Mouse (Mus musculus): ENCODE measurements at regions not wholly inside any gene's neighbourhood (a gene's known extent, or its start where the extent isn't known, plus 50 kb on each side); places are given as distances from the start of the nearest gene placed in this dataset.

DNA sequence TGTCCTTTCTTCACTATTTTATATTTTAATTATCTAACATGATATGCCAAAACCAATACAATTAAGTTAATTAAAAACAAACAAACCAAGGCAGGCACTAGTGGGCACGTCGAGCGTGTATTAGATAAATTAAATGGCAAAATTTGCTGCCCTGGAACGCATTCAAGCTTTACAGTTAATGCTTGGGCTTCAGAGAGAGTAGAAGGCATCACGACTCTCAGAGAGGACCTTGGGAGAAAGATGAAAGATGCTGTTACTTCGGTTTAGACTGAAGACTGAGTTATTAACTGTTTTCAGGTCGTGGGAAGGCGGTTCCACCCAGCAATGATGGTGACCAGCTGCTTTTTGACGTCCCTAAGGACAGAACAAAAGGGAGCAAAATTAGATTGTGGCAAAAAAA, 71.7 kb upstream of the Boc start:
- DNase-seq (ENCODE audit: low spot score) = no peak

DNA sequence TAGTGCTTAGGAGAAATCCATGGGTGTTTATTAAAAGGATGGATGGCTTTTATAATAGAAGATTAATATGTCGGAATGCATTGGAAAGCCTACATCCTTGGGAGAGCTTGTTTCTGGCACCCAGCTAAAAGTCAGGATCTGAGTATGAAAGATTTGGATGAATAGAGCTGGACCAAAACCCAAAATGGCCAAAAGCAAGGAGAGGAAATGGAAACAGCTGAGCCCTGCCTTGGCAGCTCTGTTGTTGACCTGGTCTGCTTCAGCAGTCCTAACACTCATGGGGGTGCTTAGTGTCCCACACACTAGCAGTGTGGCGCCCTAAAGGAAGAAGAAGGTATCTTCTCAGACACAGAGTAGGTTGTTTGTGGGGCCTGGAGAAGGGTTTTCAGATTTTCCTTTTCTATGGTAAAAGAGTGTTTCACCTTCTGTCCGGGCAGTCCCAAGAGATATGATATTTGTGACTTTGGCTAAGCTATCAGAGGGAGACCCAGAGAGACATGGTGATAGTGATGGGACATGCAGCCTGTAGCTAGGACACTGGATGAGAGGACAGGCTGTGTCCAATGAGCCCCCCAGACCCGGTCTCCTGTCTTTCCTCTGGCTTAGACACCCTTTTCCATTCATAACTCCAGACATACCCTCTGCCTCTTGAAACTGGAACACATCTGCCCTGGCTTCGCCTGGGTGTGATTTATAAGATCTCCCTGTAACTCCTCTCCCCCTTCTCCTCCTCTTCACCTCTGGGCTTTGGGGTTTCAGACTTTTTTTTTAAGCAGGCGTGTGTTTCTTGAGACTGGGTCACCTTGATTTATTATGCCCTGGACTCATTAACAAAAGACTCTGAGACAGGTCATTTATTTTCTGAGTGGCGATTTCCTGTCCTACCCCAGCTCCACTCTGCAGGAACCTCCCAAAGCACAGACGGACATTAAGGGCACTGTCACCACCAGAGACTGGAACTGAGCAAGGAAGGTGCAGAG, 70.9 kb upstream of the Boc start:
- DNase-seq (ENCODE audit: low spot score) = no peak

DNA sequence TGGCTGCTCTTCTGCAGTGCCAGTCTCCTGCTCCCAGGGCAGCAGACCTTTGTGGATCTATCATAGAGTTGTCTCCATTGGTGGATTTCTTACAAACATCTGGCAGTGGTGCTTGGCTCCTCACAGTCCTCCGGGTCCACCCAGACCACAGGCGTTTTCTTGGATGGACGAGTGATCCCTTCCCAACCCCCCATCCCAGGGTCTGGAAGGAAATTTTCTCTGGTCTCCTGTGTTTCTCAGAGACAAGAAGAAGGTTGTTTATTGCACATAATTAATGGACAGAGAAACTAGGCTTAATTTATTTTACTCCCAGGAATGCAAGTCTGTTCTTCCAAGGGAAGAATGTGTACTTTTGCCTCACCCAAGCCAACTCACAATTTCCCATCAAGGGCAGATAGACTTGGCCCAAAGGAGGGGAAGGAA, 67.2 kb upstream of the Boc start:
- peak; percentile 51 for DNase-seq (ENCODE audit: low spot score)

DNA sequence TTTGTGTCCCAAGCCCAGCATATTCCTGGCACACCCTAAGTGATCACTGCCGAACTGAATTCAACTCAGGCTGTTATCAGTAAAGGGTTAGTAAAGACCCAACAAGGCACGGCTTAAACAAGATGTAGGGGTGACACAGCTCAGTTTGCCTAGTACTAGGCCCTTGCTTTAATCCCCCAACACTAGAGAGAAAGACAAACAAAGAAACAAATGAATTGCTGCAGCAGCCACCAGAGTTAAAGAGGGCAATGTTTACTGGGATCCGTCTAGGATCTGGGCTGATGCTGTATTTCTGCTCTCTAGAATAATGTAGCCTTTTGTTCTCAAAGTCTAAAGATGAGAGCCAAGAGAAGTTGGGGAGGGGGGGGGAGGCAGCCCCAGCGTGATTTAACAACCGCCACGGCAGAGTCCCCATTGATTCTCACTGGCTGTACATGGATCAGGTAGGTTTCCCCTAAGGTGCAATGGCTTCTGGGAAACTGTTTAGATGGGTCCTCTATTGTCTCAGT, 66.5 kb upstream of the Boc start:
- no peak for DNase-seq (ENCODE audit: low spot score)

DNA sequence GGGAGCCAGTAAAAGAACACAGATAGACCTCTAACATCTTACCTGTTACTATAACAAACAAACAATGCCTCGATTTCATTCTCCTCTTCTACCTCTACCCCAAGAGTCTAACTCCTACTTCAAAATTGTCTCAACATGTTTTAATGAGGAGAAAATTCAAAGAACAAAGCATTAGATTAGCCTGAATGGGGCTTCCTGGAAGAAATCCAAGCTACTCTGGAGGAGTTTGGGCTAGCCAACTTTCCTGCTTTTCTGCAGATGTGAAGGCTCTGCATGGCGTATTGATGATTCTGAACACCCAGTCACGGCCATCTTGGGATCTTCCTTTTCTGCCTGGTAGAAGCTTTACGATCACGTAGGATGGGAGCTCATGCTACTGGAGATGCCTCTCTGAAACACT, 62.9 kb upstream of the Boc start:
- no peak for DNase-seq (ENCODE audit: low spot score)

DNA sequence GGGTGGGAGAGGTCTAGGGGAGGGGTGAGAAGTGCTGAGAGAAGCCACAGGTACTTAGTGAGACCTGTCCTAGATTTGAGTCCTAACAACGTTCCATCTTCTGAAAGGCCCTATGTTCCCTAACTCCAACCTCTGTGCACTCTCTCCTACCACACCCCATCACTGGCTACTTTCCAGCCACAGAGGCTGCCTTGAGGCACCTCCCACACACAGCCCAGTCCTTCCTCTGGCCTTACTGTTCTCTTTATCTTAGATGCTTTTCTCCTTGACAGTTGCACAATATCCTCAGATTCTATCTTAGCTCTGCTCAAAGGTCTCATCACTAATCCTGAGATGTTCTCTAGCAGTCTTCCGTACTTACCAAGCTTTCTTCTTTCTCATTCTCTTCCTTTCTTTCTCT, 61.8 kb upstream of the Boc start:
- DNase-seq (ENCODE audit: low spot score) = peak; percentile 44

DNA sequence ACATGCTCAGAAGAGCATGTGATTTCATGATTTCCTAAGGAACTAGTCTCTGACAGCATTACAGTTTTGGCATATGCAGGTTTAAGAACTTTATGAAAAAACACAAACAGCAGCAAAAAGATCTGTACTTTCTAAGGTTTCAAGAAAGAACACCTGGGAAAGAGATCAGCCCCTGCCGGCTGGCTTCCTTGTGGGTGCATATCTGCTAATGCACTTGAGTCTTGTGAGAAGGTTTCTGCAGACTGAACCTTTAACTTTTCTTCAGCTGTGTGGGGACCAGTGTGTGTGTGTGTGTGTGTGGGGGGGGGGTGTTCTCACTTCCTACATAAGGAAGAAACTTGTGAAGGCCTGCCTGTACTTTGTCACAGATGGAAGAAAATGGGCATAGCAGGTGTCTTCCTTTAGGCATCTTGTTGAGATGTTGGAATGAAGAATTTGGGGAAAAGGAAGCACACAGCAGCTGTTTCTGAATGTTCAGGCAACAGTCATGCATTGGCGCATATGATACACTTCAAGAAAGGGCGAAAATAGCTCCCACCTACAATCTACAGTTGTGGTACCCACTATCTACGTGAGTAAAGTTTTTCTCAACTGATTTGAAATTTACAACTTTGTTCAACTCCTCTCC, 60.9 kb upstream of the Boc start:
- DNase-seq (ENCODE audit: low spot score) = peak; percentile 55

DNA sequence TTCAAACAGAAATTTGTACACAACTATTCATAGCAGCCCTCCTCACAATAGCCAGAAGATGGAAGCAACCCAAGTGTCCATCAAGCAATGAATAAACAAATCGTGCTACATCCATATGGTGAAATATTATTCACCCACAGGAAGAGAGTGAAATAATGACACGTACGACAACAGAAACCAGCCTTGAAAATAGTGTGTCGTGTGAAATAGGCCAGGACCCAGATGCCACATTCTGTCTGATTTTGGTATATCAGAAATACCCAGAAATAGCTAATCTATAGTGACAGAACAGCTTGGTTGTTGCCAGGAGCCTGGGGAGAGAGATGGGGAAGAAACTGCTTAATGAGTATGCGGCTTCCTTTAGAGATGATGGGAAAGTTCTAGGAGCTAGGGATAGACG, 58.3 kb upstream of the Boc start:
- no peak for DNase-seq (ENCODE audit: low spot score)

DNA sequence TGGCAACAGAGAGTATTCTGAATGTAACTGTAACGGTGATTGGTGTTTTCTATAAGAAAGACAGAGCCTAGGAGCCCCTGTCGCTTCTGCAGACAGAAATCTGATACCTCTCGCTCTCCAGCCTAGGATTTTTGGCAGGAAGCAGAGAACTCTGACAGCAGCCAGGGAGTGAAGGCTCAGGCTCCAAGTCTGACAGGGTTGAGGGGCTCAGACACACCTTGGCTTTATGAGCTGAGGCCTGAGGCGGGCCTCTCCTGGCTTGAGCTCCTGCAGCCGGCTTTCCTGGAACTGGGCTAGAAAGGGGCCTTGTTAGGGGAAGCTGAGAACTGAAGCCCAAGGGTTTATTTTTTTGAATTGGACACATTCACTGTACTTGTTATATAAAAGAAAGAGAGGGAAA, 57.7 kb upstream of the Boc start:
- DNase-seq (ENCODE audit: low spot score) = peak; percentile 21

DNA sequence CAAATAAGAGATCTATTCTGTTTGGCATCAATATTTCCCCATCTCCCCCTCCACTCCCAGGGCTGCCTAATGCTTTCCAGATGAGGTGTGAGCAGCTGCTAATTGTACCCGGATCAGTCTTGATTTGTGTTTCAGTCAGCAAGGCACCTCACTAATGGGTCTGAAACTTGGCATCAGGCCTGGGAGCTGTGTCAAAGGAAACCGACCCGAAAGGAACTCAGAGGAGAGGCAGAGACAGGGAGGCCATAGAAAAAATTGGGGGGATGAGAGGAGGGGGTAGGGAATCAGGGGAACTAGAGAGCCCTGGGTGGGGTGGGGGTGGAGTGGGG, 57.1 kb upstream of the Boc start:
- DNase-seq (ENCODE audit: low spot score) = no peak

DNA sequence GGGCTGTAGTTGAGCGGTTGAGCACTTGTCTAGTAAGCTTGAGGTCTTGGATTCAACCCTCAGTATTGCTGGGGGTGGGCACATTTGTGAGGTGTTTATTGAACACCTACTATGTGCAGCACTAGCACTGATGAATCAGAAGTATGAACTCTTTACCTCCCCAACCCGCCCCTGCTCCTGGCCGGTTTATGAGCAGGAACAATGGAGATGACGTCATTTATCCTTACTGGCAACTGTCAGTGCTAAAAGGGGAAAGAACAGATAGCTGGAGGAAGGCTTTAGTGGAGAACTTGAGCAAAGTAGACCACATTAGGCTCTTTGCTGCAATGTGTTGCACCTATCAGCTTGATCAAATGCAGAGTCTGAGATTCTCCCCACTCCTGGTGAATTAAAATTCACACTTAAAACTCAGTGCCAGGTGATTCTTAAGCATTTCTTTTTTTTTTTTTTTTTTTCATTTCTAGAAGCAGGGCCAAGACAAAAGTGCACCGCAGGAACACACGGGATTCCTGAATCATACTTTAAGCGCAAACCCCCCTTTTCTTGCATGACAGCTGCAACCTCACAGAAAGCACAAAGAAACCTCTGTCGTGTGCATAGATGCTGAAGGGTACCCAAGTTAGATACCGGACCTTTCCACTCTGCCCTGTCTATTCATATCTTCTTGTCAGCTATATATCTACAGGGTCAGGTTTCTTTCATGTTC, 56.6 kb upstream of the Boc start:
- DNase-seq (ENCODE audit: low spot score) = no peak

DNA sequence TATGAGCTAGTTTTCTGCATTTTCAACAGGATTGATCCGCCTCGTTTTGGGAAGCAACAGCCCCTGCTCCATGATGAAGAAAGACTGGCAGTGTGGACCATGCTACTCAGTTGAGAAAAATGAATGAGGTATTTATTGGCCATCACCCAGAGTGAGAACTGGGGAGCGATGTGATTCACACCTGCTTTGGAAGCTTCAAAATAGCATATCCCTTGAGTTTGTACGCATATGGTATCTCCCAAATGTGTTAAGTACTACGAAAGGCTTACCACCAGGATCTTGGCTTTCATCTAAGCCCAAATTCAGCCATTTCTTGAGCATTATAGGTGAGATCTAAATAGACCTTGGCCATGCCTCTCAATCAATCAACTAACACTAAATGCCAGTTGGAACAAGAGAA, 55.5 kb upstream of the Boc start:
- DNase-seq (ENCODE audit: low spot score) = no peak

DNA sequence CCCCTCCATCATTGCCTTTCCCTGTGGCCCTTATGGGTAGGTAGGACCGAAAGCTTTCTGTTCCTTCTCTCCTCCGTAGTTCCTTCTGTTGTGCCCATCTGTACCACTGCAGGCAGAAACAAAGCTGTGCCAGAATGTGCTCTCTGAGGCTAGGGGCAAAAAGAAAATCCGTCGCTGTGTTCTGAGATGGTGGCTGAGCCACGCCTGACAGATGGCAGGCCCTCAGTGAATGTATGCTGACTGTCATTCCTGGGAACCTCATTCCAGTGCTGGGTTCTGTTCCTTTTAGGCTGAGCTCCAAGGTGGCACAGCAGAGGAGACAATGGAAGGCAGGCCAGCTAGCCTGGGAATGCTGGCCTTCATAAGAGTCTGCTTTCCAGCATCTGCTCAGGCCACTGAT, 54.0 kb upstream of the Boc start:
- DNase-seq (ENCODE audit: low spot score) = no peak

DNA sequence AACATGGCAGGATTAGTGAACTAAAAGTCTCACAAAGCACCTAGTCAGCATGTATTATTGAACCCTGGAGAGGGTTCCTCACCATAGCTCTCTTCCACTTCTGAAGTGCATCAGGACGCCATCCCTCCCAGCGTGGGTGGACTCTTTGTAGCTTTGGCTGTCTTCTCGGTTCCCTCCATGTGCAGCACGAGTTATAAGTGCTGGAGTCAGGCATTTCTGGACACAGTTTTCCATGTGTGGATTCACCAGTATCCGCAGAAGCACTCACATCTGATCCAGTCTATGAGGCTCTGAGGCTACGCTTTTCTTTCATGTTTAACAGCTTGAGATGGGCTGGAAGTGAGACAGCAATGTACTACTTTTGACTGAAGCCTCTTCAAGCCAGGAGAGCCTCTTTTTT, 52.8 kb upstream of the Boc start:
- no peak for DNase-seq (ENCODE audit: low spot score)

DNA sequence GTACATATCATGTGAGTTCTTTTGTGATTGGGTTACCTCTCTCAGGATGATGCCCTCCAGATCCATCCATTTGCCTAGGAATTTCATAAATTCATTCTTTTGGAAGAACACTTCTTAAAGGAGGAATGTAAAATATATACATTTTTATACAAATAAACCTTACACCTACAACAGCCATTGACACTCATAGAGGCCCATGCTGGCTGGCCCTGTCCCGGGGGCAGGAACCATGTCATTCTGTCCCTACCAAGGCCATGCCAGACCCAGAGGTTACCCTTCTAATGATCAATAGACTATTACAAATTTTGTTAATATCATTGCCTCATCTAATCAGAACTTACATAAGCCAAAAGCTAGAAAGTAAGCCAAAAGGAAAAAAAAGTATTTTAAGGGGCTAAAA, 49.9 kb upstream of the Boc start:
- DNase-seq (ENCODE audit: low spot score) = no peak
